Mouse (Mus musculus) neural tube, embryonic 14.5 days (tissue): Measurements from ENCODE around the gene Scp2d1. TPM values are rescaled to one million over a fixed set of nuclear protein-coding genes. Genes with fewer than 3 reads are reported as not detected.

Experiments used
- ATAC-seq: fragments of 200-750 bp; cut with Nextera tagmentation; 2 replicates; pipeline ENCODE4 v1.8.0; 2017; ENCODE audit warnings: low read depth, mild to moderate bottlenecking, moderate TSS enrichment, moderate library complexity
- H3K27ac ChIP-seq: fragments of 300-500 bp; sonication (generic); 2 replicates; pipeline ENCODE4 v1.5.1; 2014; ENCODE audit warnings: low read depth, mild to moderate bottlenecking, control low read depth, low read length, moderate library complexity, mixed read lengths
- H3K27me3 ChIP-seq: fragments of 300-500 bp; sonication (generic); 2 replicates; pipeline ENCODE4 v1.6.1; 2014; ENCODE audit warnings: low read length; ENCODE audit not compliant: control insufficient read depth, insufficient read depth
- H3K36me3 ChIP-seq: fragments of 300-500 bp; sonication (generic); 2 replicates; pipeline ENCODE4 v1.6.1; 2014; ENCODE audit warnings: low read length, mixed read lengths; ENCODE audit not compliant: control insufficient read depth, insufficient read depth
- H3K4me1 ChIP-seq: fragments of 300-500 bp; sonication (generic); 2 replicates; pipeline ENCODE4 v1.6.1; 2014; ENCODE audit warnings: low read length; ENCODE audit not compliant: control insufficient read depth, insufficient read depth
- H3K4me2 ChIP-seq: fragments of 300-500 bp; sonication (generic); 2 replicates; pipeline ENCODE4 v1.6.1; 2014; ENCODE audit warnings: mild to moderate bottlenecking, low read depth, low read length, control low read depth
- H3K4me3 ChIP-seq: fragments of 300-500 bp; sonication (generic); 2 replicates; pipeline ENCODE4 v1.5.1; 2014; ENCODE audit warnings: low read depth, low read length, control low read depth, mixed read lengths
- H3K9ac ChIP-seq: fragments of 300-500 bp; sonication (generic); replicated peaks from 2 replicates; pipeline ENCODE4 v1.6.1; 2014; ENCODE audit warnings: low read depth, mild to moderate bottlenecking, control low read depth, low read length, mixed read lengths
- H3K9me3 ChIP-seq: fragments of 300-500 bp; sonication (generic); 2 replicates; pipeline ENCODE4 v1.6.1; 2016; ENCODE audit warnings: low read length; ENCODE audit not compliant: control insufficient read depth
- WGBS: fragments of 180-500 bp; shearing (Covaris S2); extraction: QIAGEN DNeasy Blood & Tissue Kit; methylation state at CpG from one replicate; pipeline ENCODE4 v1.1.7; 2014; 5-methylcytosine and 5-hydroxymethylcytosine counted together
- polyA plus RNA-seq: library from polyadenylated mRNA; unstranded; fragments of >200 nt; fragmentation: Nextera tagmentation; extraction: Ambion mirVana; gene quantifications from 2 replicates; pipeline ENCODE4 v1.2.1, GENCODE M21; 2014

Scp2d1 gene
- polyA plus RNA-seq, 1 experiment from 2014 or later: not detected

GRCm38 (mm10) chr2:144791671-144792294 lies 31.7 kb upstream of the Scp2d1 start:
- no peaks in the 10 kb centered on the region for H3K27me3 ChIP-seq
- no peaks in the 10 kb centered on the region for H3K9me3 ChIP-seq
- no peak overlapping the region for H3K9ac ChIP-seq
- H3K27ac ChIP-seq: no peak overlapping the region
- WGBS: 60% methylated on average over 14 of the region's 14 CpGs
- H3K4me1 ChIP-seq: no peaks in the 10 kb centered on the region
- no peak for ATAC-seq
- H3K4me2 ChIP-seq: no peak overlapping the region
- no peaks in the 10 kb centered on the region for H3K36me3 ChIP-seq
- H3K4me3 ChIP-seq: no peak overlapping the region

GRCm38 (mm10) chr2:144797515-144797914 lies 25.9 kb upstream of the Scp2d1 start:
- Histone ChIP-seq H3K4me2 (no peak overlapping the region), H3K4me3 (no peak overlapping the region), H3K36me3 (no peaks in the 10 kb centered on the region), H3K27ac (no peak overlapping the region), H3K4me1 (no peaks in the 10 kb centered on the region), H3K9me3 (no peaks in the 10 kb centered on the region), H3K9ac (no peak overlapping the region), H3K27me3 (no peaks in the 10 kb centered on the region)
- no peak for ATAC-seq
- 81% methylated on average over 8 of the region's 8 CpGs for WGBS

GRCm38 (mm10) chr2:144807766-144808754 lies 15.4 kb upstream of the Scp2d1 start:
- Histone ChIP-seq H3K36me3 (no peaks in the 10 kb centered on the region), H3K27me3 (no peaks in the 10 kb centered on the region), H3K9ac (no peak overlapping the region), H3K4me3 (no peak overlapping the region), H3K9me3 (no peaks in the 10 kb centered on the region), H3K4me2 (no peak overlapping the region), H3K4me1 (no peaks in the 10 kb centered on the region), H3K27ac (no peak overlapping the region)
- WGBS: 53% methylated on average over 15 of the region's 15 CpGs
- ATAC-seq: no peak

GRCm38 (mm10) chr2:144828457-144828985 lies 5.1 kb downstream of the Scp2d1 start:
- Histone ChIP-seq H3K27ac (no peak overlapping the region), H3K9ac (no peak overlapping the region), H3K4me1 (no peaks in the 10 kb centered on the region), H3K36me3 (no peaks in the 10 kb centered on the region), H3K4me3 (no peak overlapping the region), H3K9me3 (no peaks in the 10 kb centered on the region), H3K4me2 (no peak overlapping the region), H3K27me3 (no peaks in the 10 kb centered on the region)
- 72% methylated on average over 8 of the region's 8 CpGs for WGBS
- no peak for ATAC-seq

GRCm38 (mm10) chr2:144836667-144837311 lies 13.3 kb downstream of the Scp2d1 start:
- H3K9ac ChIP-seq: no peak overlapping the region
- no peaks in the 10 kb centered on the region for H3K27me3 ChIP-seq
- no peaks in the 10 kb centered on the region for H3K36me3 ChIP-seq
- no peak overlapping the region for H3K27ac ChIP-seq
- no peaks in the 10 kb centered on the region for H3K9me3 ChIP-seq
- no peak for ATAC-seq
- no peaks in the 10 kb centered on the region for H3K4me1 ChIP-seq
- WGBS: 91% methylated on average over 5 of the region's 5 CpGs
- no peak overlapping the region for H3K4me2 ChIP-seq
- H3K4me3 ChIP-seq: no peak overlapping the region

GRCm38 (mm10) chr2:144837312-144837679 lies 13.8 kb downstream of the Scp2d1 start:
- Histone ChIP-seq H3K4me3 (no peak overlapping the region), H3K4me2 (no peak overlapping the region), H3K4me1 (no peaks in the 10 kb centered on the region), H3K36me3 (no peaks in the 10 kb centered on the region), H3K9ac (no peak overlapping the region), H3K27me3 (no peaks in the 10 kb centered on the region), H3K27ac (no peak overlapping the region), H3K9me3 (no peaks in the 10 kb centered on the region)
- ATAC-seq: no peak
- WGBS: 80% methylated on average over 3 of the region's 3 CpGs

GRCm38 (mm10) chr2:144868827-144869226 lies 45.4 kb downstream of the Scp2d1 start:
- 80% methylated on average over 2 of the region's 2 CpGs for WGBS

More at GRCm38 (mm10) chr2:144868827-144869226, 45.4 kb downstream of the Scp2d1 start:
- H3K27me3 ChIP-seq: no peaks in the 10 kb centered on the region
- H3K9ac ChIP-seq: no peak overlapping the region
- ATAC-seq: no peak
- H3K9me3 ChIP-seq: no peaks in the 10 kb centered on the region
- no peaks in the 10 kb centered on the region for H3K4me1 ChIP-seq
- no peak overlapping the region for H3K4me3 ChIP-seq
- H3K27ac ChIP-seq: no peak overlapping the region
- no peaks in the 10 kb centered on the region for H3K36me3 ChIP-seq
- H3K4me2 ChIP-seq: no peak overlapping the region
